Mouse (Mus musculus) splenic B cell, adult 2 months (primary cell): ENCODE measurements at regions not wholly inside any gene's neighbourhood (a gene's known extent, or its start where the extent isn't known, plus 50 kb on each side); places are given as distances from the start of the nearest gene placed in this dataset.

Experiments used
- DNase-seq: peaks from one replicate; pipeline ENCODE4 v3.0.0-alpha.2; 2011; ENCODE audit warnings: low read depth, low spot score
- H3K27me3 ChIP-seq: 2 replicates; pipeline ENCODE4 v1.6.1; 2012; ENCODE audit warnings: mild to moderate bottlenecking, low read length, moderate library complexity, mixed read lengths; ENCODE audit not compliant: control insufficient read depth, poor library complexity, insufficient read depth, severe bottlenecking
- H3K36me3 ChIP-seq: 2 replicates; pipeline ENCODE4 v1.6.1; 2012; ENCODE audit warnings: mild to moderate bottlenecking, low read length, moderate library complexity, mixed read lengths; ENCODE audit not compliant: control insufficient read depth, poor library complexity, insufficient read depth, severe bottlenecking

DNA sequence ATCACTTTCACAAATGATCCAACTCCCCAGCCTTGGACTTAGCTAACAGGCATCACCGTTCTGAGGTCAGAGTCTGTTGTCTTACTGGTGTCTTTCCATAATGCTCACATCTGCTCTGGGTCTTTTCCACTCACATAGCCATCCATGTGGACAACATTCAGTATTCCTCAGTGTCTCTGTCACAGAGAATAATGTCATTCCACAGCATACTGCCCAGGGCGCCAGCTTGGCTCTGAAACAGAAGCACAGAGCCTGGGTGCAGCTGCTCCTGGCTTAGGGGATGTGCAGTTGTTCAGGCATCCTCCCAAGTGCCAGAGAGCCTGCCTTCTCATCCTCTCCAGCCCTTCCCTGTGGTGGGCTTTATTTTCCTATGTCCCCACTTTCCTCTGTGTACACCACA lies 226.7 kb upstream of the Mki67 start:
- Histone ChIP-seq H3K27me3 (no peaks in the 10 kb centered on the region), H3K36me3 (no peaks in the 10 kb centered on the region)
- no peak for DNase-seq

DNA sequence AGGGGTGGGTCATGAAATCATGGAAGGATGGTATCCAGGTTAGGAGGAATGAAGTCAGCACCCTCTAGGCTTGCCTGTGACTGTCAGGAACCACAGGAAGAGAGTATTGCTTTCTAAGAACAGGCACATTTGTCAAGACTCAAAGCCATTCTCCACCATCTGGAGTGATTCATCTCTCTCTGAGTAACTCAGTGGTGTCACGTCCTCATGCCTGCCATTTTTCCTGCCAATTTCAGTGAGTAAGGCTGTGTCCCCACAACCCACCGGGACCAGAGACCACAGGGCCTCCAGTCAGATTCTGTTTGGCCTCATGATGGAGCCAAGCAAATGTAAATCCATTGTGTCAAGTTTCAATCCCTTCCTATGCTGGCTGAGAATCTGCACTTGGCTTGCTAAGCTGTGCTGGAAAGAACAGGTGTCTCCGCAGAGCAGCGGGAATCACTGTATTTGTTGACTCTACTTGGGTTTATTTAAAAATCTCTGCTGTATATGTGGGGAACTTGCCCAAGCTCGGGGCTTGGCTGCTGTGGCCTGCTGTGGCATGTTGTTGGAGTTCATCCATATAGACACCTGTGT lies 230.0 kb upstream of the Mki67 start:
- DNase-seq, result no peak
- no peaks in the 10 kb centered on the region for H3K36me3 ChIP-seq
- no peaks in the 10 kb centered on the region for H3K27me3 ChIP-seq

DNA sequence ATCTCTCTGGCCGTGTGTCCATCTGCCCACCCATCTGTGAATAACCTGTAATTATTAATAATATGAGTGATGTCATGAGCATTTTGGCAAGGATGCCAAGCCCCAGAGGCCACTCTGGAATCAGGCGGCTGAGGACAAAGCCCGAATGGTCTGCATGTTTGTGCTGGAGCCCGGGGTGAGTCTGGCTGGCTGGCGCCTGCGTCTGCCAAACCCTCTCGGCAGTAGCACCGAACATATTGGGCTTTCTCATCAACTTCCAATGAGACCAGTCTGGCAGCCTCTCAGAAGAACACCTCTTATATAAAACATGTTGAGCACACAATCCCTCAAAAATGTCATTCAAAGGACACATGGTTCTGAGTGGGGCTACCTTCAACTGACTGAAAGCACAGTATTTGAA lies 244.9 kb upstream of the Mki67 start:
- DNase-seq, result no peak
- Histone ChIP-seq H3K36me3 (no peaks in the 10 kb centered on the region), H3K27me3 (no peaks in the 10 kb centered on the region)

DNA sequence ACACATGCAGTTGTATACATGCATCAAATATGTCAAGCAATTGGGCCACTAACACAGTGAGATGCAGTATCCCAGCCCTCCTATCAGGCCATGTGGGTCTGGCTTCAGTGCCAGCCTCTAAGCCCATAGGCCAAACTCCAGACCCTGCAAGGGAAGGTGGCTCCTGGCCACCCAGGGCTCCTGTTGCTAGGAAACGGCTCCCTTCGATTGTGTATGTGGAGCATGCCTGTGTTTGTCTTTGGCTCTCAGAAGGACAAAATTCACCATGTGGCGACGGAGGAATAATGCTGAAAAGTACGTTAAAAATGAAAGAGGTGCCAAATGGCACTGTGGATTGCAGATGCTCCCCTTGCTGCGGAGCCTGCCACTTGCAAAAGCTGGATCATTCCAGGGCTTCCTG lies 249.4 kb upstream of the Mki67 start:
- no peaks in the 10 kb centered on the region for H3K27me3 ChIP-seq
- no peaks in the 10 kb centered on the region for H3K36me3 ChIP-seq
- DNase-seq, result no peak

DNA sequence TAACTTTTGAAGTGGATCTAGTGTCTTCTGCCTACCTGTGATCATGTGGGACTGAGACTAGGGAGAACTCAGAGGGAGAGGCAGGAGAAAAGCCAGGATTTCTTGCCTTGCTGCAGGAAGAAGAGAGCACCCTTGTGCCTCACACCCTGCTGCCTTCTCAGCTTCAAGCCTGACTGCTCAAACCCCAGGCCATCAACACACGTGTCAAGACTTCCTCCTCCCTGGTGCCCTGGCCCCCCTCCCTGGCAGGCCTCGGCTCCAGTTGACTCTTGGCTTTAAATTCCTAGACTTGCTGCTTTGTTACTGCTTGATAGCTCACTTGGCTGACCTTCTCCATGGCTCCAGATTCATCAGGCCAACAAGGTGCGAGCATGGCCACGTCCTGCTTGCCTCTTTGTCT lies 250.1 kb upstream of the Mki67 start:
- no peak for DNase-seq
- Histone ChIP-seq H3K27me3 (no peaks in the 10 kb centered on the region), H3K36me3 (no peaks in the 10 kb centered on the region)

DNA sequence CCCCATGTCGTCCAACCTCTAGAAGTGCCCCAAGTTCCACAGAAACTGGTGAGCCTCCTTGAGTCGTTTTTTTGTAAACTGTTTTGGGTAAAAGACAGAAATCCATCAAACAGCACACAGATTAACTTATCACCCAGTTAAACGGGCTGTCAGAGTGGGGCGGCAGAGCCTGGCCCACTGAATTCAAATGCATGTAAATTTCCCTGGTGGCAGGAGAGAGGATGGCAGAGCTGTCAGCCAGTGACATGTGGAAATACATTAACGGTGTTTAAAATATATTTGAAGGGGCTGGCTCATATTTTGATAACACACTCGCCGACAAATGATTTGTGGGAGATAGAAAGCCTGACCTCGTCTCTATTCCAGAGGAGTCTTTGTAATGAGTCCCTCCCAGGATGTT lies 252.5 kb upstream of the Mki67 start:
- Histone ChIP-seq H3K36me3 (no peaks in the 10 kb centered on the region), H3K27me3 (no peaks in the 10 kb centered on the region)
- no peak for DNase-seq

DNA sequence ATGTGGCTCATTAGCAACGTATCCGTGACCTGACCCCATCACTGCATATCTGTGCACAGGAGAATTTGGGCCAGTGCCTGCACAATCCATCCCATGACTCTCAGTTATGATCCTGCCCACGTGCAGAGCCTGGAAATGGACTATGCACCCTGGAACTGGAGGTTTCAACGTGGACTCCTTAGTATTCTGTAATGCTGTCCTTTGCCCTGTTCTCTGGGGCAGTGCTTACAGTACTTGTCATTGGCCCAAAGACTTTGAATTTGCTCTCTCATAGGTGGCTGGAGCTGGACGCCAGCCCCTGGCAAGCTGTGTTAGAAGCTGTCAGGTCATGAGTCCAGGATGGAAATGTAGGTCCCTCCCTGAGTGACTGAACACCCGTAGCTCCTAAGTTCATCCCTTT lies 269.9 kb upstream of the Mki67 start:
- DNase-seq, result no peak
- H3K27me3 ChIP-seq, result no peaks in the 10 kb centered on the region
- no peaks in the 10 kb centered on the region for H3K36me3 ChIP-seq

DNA sequence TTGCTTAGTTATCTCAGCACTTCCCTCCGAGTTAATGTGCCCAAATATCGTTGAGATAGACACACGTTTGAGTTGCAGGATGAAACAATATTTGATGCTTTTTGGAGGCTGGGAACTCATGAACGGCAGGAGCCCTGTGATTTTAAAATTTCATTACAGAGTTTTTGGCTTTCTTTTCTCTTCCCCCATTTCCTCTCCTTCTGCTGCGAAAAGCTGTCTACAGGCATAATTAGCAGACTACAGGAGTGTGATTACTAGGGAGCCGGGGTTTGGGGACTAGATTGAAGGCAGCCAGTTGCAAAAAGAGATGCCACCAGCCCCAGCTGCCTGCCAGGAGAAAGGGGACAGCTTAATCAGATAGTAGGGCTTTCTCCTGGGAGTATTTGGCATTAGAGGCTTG lies 274.2 kb upstream of the Mki67 start:
- Histone ChIP-seq H3K27me3 (no peaks in the 10 kb centered on the region), H3K36me3 (no peaks in the 10 kb centered on the region)
- no peak for DNase-seq

DNA sequence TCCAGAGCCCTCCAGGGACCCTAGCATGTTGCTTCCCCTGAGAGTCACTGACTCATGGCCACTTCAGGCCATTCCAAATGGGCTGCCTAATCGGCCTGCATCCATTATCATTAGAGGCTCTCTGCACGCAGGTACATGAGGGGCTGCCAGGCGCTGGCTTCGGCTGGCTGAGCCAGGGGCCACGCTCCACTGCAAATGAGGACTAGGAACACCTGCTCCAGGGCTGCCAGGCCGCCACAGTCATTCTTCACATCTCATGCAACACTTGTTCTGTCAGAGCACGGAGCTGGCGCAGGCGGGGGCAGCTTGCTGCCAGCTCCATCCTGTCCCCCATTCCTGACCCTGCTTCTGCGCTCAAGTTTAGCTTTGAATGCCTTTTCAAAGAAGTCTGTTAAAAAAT lies 280.7 kb upstream of the Mki67 start:
- Histone ChIP-seq H3K36me3 (no peaks in the 10 kb centered on the region), H3K27me3 (no peaks in the 10 kb centered on the region)
- no peak for DNase-seq

DNA sequence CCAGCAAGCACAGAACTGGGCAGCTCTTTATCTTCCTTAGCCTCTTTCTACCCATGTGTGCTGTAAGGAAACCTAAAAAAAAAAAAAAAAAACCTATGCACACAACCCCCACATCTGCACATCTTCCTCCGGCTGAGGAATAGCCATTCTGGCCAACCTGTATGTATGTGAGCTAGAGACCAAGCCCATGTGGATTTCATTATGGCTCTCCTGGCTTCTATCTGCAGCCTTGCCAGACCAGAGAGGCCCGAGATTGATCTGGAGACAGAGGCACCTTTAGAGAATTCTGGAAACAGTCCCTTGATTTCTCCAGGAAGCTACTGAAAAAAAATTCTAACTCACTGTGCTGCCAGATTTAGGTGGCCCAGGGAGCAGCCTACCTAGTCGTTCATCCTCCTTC lies 281.5 kb upstream of the Mki67 start:
- H3K27me3 ChIP-seq, result no peaks in the 10 kb centered on the region
- no peaks in the 10 kb centered on the region for H3K36me3 ChIP-seq
- no peak for DNase-seq

DNA sequence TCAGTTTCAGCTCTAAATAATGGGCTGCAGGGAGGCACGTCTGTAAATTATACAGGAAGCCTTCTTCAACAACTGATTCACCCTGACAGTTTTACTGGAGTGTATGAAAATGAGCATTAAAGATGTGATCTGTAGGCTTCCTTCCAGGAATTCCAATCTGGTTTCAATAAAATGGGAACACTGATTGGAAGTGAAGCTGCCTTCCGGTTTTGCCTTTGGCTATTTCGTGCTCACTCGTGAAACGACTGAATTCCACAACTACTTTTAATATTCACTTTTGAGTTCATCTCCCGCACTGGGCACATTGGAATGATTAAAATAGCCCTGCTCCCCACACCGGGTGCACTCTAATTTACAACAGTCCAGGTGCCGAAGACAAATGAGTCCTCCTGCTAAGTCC lies 286.2 kb upstream of the Mki67 start:
- no peak for DNase-seq
- H3K36me3 ChIP-seq, result no peaks in the 10 kb centered on the region
- no peaks in the 10 kb centered on the region for H3K27me3 ChIP-seq

DNA sequence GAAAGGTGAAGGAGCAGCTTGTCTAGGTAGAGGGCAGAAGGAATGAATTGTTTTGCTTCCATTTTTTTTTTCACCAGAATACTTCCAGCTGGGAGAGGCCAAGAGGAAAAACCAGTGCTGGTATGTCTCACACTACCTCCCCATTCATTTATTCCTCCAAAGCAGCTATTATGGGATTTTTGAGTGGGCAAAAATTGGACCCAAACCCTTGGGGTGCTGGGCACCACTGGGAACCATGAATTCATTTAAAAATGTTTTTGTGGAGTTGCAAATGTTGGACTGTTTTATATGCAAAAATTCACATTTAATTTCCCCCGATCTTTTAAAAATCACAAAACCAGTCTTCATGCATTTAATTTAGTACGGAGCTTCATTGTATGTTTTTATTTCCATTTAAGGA lies 287.1 kb upstream of the Mki67 start:
- H3K36me3 ChIP-seq, result no peaks in the 10 kb centered on the region
- no peak for DNase-seq

DNA sequence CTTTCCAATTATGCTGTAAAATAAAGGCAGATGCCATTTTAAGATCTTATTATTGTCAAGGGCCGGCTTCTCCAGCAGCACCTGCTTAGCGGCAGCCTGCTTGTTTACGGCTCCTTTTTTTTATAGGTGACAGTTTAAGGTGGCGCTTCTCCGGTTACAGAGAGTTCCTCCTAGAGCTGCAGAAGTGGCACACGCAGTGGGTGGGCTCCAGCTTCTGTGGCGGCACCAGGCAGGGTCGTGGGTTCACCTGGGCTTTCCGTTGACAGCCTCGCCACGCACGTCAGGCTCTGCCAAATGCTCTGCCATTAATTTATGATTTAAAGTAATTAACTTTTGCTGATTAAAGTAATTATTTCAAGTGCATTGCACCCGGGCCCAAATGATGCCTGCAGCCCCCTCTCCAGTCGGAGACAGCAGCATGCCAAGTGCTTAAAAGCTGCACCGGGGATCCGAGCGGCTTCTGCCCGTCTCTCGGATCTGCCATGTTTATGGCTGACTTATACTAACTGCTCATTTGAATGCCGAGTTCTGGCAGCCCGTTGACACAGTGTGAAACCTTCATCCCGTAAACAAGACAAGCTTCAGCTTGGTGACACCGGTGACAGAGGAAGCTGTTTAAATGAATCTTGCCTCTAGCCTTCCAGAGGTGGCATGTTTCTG lies 291.8 kb upstream of the Mki67 start:
- Histone ChIP-seq H3K27me3 (no peaks in the 10 kb centered on the region), H3K36me3 (no peaks in the 10 kb centered on the region)
- no peak for DNase-seq

More for the DNA sequence above, 287.1 kb upstream of the Mki67 start:
- H3K27me3 ChIP-seq, result no peaks in the 10 kb centered on the region

DNA sequence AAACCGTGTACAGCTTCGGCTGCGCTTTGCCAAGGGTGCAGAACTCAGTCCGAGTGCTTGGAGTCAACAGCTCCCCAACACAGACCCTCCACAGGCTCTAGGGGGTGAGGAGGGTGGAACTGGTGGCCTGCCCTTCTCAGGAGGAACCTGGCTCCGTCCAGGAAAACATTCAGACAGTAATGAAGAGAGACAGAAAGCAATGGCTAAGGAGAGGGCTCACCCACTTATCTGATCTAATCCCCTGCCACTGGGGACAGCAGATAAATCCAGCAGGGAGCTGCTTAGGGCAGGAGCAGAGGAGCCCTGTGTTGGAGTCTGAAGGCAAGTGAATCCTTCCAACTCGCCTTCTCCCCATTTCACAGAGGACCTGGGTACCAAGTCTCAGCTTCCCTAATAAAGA lies 292.3 kb upstream of the Mki67 start:
- DNase-seq, result no peak
- Histone ChIP-seq H3K27me3 (no peaks in the 10 kb centered on the region), H3K36me3 (no peaks in the 10 kb centered on the region)

DNA sequence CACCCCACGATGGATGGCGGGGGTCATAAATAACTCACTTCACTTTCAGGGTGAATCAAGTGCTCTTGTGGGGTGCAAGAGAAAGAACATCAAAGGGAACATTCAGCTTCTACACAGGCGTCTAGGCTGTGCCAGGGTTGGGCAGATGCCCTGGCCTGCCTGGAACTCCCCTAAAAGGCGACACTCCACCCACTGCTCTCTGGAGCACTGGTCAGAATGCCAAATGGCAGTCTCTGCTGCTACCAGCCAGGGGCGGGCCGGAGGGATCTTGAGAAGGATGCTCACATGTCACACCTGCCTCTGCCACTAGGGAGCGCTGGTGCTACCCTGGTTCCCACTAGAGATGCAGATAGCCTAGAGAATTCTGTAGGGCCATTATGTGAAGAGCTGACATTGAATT lies 293.9 kb upstream of the Mki67 start:
- DNase-seq, result peak; percentile 2
- Histone ChIP-seq H3K27me3 (no peaks in the 10 kb centered on the region), H3K36me3 (no peaks in the 10 kb centered on the region)

DNA sequence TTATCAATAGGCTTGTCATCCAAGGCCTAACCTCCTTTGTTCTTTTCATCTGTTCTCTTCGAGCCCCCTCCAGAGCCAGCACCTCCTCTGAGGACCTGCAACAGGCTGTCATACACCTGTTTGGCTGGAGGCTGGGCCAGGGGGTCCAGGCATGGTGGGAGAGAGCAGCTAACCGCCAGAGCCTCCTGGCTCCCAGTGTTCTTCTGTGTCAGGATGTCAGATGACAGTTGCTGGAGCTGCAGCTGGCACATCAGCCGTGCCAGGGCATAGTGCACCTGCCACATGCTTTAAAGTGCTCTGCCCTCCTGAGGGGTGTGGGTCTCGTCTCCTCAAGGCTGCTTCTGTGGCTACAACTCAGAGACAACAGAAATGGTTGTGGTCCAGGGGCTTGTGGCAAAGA lies 298.5 kb upstream of the Mki67 start:
- no peaks in the 10 kb centered on the region for H3K36me3 ChIP-seq
- H3K27me3 ChIP-seq, result no peaks in the 10 kb centered on the region
- DNase-seq, result no peak
